Mouse (Mus musculus) megakaryocyte, embryonic 14.5 days (primary cell): Measurements from ENCODE around the gene Lgals4. TPM values are rescaled to one million over a fixed set of nuclear protein-coding genes. Genes with fewer than 3 reads are reported as not detected.

ENCODE experiments used
- H3K27me3 ChIP-seq: replicated peaks from 2 replicates; pipeline ENCODE3; 2012; ENCODE audit warnings: inconsistent platforms
- H3K36me3 ChIP-seq: replicated peaks from 2 replicates; pipeline ENCODE3; 2012; ENCODE audit warnings: low read length, inconsistent platforms, mixed read lengths
- H3K4me1 ChIP-seq: 2 replicates; pipeline ENCODE4 v1.6.1; 2012; ENCODE audit warnings: inconsistent platforms
- H3K4me3 ChIP-seq: replicated peaks from 2 replicates; pipeline ENCODE3; 2012; ENCODE audit warnings: moderate library complexity, mild to moderate bottlenecking, inconsistent platforms
- H3K9me3 ChIP-seq: 2 replicates; pipeline ENCODE4 v1.6.1; 2012; ENCODE audit warnings: inconsistent platforms
- FLI1 ChIP-seq: IDR thresholded peaks from 2 replicates; pipeline ENCODE4 v1.6.1; 2012; ENCODE audit warnings: low read length, inconsistent platforms, mixed read lengths
- GATA1 ChIP-seq: IDR thresholded peaks from 3 replicates; pipeline ENCODE4 v1.6.1; 2012; ENCODE audit warnings: mixed read lengths, low read length, inconsistent platforms, borderline replicate concordance
- polyA plus RNA-seq: library from polyadenylated mRNA; stranded (reverse); fragments of >175 nt; gene quantifications from 2 replicates; pipeline ENCODE4 v1.2.3, GENCODE M21; 2012; ENCODE audit warnings: low replicate concordance; ENCODE audit not compliant: insufficient read depth

Lgals4 gene
- polyA plus RNA-seq, 1 experiment: 1.3 TPM

- no peaks in the 10 kb centered on the region for H3K9me3 ChIP-seq
- peaks cover 76% of the 10 kb centered on the region for H3K36me3 ChIP-seq
- no peak for TF ChIP-seq GATA1
- no peak for TF ChIP-seq FLI1
- H3K4me3 ChIP-seq: no peak overlapping the region
- H3K4me1 ChIP-seq: peaks cover 78% of the 10 kb centered on the region
- no peaks in the 10 kb centered on the region for H3K27me3 ChIP-seq
Observed at GRCm38 (mm10) chr7:28814306-28815034, 19.2 kb upstream of the Lgals4 start.

GRCm38 (mm10) chr7:28815230-28815629, 18.4 kb upstream of the Lgals4 start:
- TF ChIP-seq GATA1 (no peak), FLI1 (no peak)
- peaks cover 84% of the 10 kb centered on the region for H3K36me3 ChIP-seq
- no peaks in the 10 kb centered on the region for H3K27me3 ChIP-seq
- no peaks in the 10 kb centered on the region for H3K9me3 ChIP-seq
- H3K4me1 ChIP-seq: peaks cover 82% of the 10 kb centered on the region
- no peak overlapping the region for H3K4me3 ChIP-seq

GRCm38 (mm10) chr7:28816201-28816600, 17.5 kb upstream of the Lgals4 start:
- no peak for TF ChIP-seq FLI1
- no peaks in the 10 kb centered on the region for H3K9me3 ChIP-seq
- H3K4me3 ChIP-seq: peak overlapping the region; percentile 11
- peaks cover 93% of the 10 kb centered on the region for H3K36me3 ChIP-seq
- peaks cover 92% of the 10 kb centered on the region for H3K4me1 ChIP-seq
- no peaks in the 10 kb centered on the region for H3K27me3 ChIP-seq

GRCm38 (mm10) chr7:28816920-28817319, 16.7 kb upstream of the Lgals4 start:
- no peaks in the 10 kb centered on the region for H3K27me3 ChIP-seq
- TF ChIP-seq FLI1: no peak
- TF ChIP-seq GATA1: no peak
- H3K4me1 ChIP-seq: peaks cover 98% of the 10 kb centered on the region
- H3K36me3 ChIP-seq: peaks cover 99% of the 10 kb centered on the region
- H3K9me3 ChIP-seq: no peaks in the 10 kb centered on the region
- peak overlapping the region; percentile 76 for H3K4me3 ChIP-seq

- peaks cover 98% of the 10 kb centered on the region for H3K4me1 ChIP-seq
- peaks cover 99% of the 10 kb centered on the region for H3K36me3 ChIP-seq
- H3K4me3 ChIP-seq: no peak overlapping the region
- H3K9me3 ChIP-seq: no peaks in the 10 kb centered on the region
- TF ChIP-seq GATA1 (no peak), FLI1 (no peak)
- no peaks in the 10 kb centered on the region for H3K27me3 ChIP-seq
Observed at GRCm38 (mm10) chr7:28817524-28817923, 16.1 kb upstream of the Lgals4 start.

GRCm38 (mm10) chr7:28817957-28818356, 15.7 kb upstream of the Lgals4 start:
- Histone ChIP-seq H3K27me3 (no peaks in the 10 kb centered on the region), H3K36me3 (peaks cover 99% of the 10 kb centered on the region), H3K9me3 (no peaks in the 10 kb centered on the region), H3K4me1 (peaks cover 98% of the 10 kb centered on the region), H3K4me3 (no peak overlapping the region)
- no peak for TF ChIP-seq GATA1
- no peak for TF ChIP-seq FLI1

- H3K9me3 ChIP-seq: no peaks in the 10 kb centered on the region
- peaks cover 99% of the 10 kb centered on the region for H3K36me3 ChIP-seq
- H3K4me1 ChIP-seq: peaks cover 98% of the 10 kb centered on the region
- no peaks in the 10 kb centered on the region for H3K27me3 ChIP-seq
- H3K4me3 ChIP-seq: no peak overlapping the region
- TF ChIP-seq GATA1 (no peak), FLI1 (no peak)
Observed at GRCm38 (mm10) chr7:28818436-28818835, 15.2 kb upstream of the Lgals4 start.

- TF ChIP-seq FLI1: no peak
- no peak for TF ChIP-seq GATA1
- Histone ChIP-seq H3K9me3 (no peaks in the 10 kb centered on the region), H3K36me3 (peaks cover 95% of the 10 kb centered on the region), H3K4me3 (no peak overlapping the region), H3K27me3 (no peaks in the 10 kb centered on the region), H3K4me1 (peaks cover 98% of the 10 kb centered on the region)
Observed at GRCm38 (mm10) chr7:28818861-28819452, 14.7 kb upstream of the Lgals4 start.

GRCm38 (mm10) chr7:28819571-28819970, 14.1 kb upstream of the Lgals4 start:
- Histone ChIP-seq H3K4me1 (peaks cover 98% of the 10 kb centered on the region), H3K36me3 (peaks cover 89% of the 10 kb centered on the region)

More at GRCm38 (mm10) chr7:28819571-28819970, 14.1 kb upstream of the Lgals4 start:
- Histone ChIP-seq H3K27me3 (no peaks in the 10 kb centered on the region), H3K9me3 (no peaks in the 10 kb centered on the region), H3K4me3 (no peak overlapping the region)
- TF ChIP-seq GATA1 (no peak), FLI1 (no peak)
